Mouse (Mus musculus): Measurements from ENCODE around the gene Kat6b.
"Not testable (repeated sequence)": the region's sequence is repeated elsewhere in the genome, so short reads cannot be mapped to it uniquely, and the experiment has no call there.

Kat6b gene

GRCm38 (mm10) chr14:21481231-21481630 is at the start of gene Kat6b:
Gene Kat6b (plus strand): TSS chr14:21481434.
- DNase-seq: no peak

GRCm38 (mm10) chr14:21433415-21433814 is 47.8 kb upstream of the Kat6b start:
- no peak for DNase-seq

- DNase-seq: no peak
Observed at GRCm38 (mm10) chr14:21433995-21434394, 47.2 kb upstream of the Kat6b start.

- no peak for DNase-seq
Observed at GRCm38 (mm10) chr14:21434686-21435085, 46.5 kb upstream of the Kat6b start.

- DNase-seq: no peak
Observed at GRCm38 (mm10) chr14:21439785-21440184, 41.4 kb upstream of the Kat6b start.

GRCm38 (mm10) chr14:21440526-21440925 is 40.7 kb upstream of the Kat6b start:
- DNase-seq: no peak

- no peak for DNase-seq
Observed at GRCm38 (mm10) chr14:21441772-21442533, 39.3 kb upstream of the Kat6b start.

- no peak for DNase-seq
Observed at GRCm38 (mm10) chr14:21452581-21452980, 28.7 kb upstream of the Kat6b start.

GRCm38 (mm10) chr14:21453896-21454295 is 27.3 kb upstream of the Kat6b start:
- no peak for DNase-seq

- DNase-seq: no peak
Observed at GRCm38 (mm10) chr14:21455654-21456350, 25.4 kb upstream of the Kat6b start.

GRCm38 (mm10) chr14:21456526-21456925 is 24.7 kb upstream of the Kat6b start:
- no peak for DNase-seq

- no peak for DNase-seq
Observed at GRCm38 (mm10) chr14:21457876-21458275, 23.4 kb upstream of the Kat6b start.

GRCm38 (mm10) chr14:21458696-21459095 is 22.5 kb upstream of the Kat6b start:
- no peak for DNase-seq

- peak; percentile 55 to 69 for DNase-seq
Observed at GRCm38 (mm10) chr14:21459163-21459562, 22.1 kb upstream of the Kat6b start.

- DNase-seq: no peak
Observed at GRCm38 (mm10) chr14:21462398-21462797, 18.8 kb upstream of the Kat6b start.

- DNase-seq: no peak
Observed at GRCm38 (mm10) chr14:21463117-21463712, 18.0 kb upstream of the Kat6b start.

GRCm38 (mm10) chr14:21470386-21470785 is 10.8 kb upstream of the Kat6b start:
- no peak for DNase-seq

- DNase-seq: no peak
Observed at GRCm38 (mm10) chr14:21471975-21472374, 9.3 kb upstream of the Kat6b start.

- not testable (repeated sequence) for DNase-seq
Observed at GRCm38 (mm10) chr14:21474593-21475132, 6.6 kb upstream of the Kat6b start.

- DNase-seq: peak; percentile 21 to 47
Observed at GRCm38 (mm10) chr14:21477181-21477580, 4.1 kb upstream of the Kat6b start.

- no peak for DNase-seq
Observed at GRCm38 (mm10) chr14:21479566-21479965, 1.7 kb upstream of the Kat6b start.

- DNase-seq: no peak
Observed at GRCm38 (mm10) chr14:21480191-21480590, 1.0 kb upstream of the Kat6b start.

GRCm38 (mm10) chr14:21484199-21484598 is 3.0 kb downstream of the Kat6b start:
- no peak for DNase-seq

GRCm38 (mm10) chr14:21484693-21485092 is 3.5 kb downstream of the Kat6b start:
- no peak for DNase-seq

All from cerebellum, postnatal 10 days (tissue).